In the genomic region with DNA sequence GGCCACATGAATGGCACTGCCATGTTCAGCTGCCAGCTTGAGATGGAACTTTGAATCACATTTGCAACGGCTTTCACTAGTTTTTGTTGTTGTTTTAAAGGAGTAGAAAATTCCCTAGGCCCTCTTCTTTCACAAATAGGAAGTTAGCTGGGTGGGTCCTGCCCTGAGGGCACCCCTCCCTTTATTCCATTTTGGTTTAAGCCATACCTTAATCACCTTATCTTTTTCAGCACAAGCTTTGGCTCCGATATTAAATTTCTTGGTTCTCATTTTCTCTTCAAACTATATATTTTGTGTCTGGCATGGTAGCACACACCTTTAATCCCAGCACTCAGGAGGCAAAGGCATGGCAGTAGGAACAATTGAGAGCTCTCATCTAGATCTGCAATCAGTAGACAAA, we compare ENCODE assay signal across 20 mouse cellular contexts. TPM values are rescaled to one million over a fixed set of nuclear protein-coding genes. Genes with fewer than 3 reads are reported as not detected.
DNase-seq lines count a peak whose midpoint lies in the region; ATAC-seq and TF ChIP-seq lines count a peak whose summit lies in the region.
"Had no signal": no experiment of that assay in that cellular context is flagged by ENCODE, and none has a peak within 500 bp of the region (broad histone marks: within the 10 kb centered on the region; RNA-seq: fewer than 3 reads in every experiment).

No protein-coding gene starts in this region.

- TF ChIP-seq EP300 in heart, adult 2 months (IDR thresholded peaks at IDR 0.05; ENCODE audit: insufficient read depth, low read depth, low read length) = no peak
- TF ChIP-seq EP300 in MEL (IDR thresholded peaks at IDR 0.05; ENCODE audit: low read depth in 1 of 2, low read length in 2 of 2) = peak; percentile 36 to 47; a peak in 2 of 4 replicates

- ATAC-seq in megakaryocyte-erythroid progenitor cell, adult 5-6 weeks (replicated peaks; ENCODE audit: low FRiP score, low TSS enrichment, poor library complexity, severe bottlenecking) = no peak
- ATAC-seq: activated CD4-positive, CD25-positive, alpha-beta regulatory T cell, adult 4 months; CD4-positive, CD25-positive, alpha-beta regulatory T cell, adult 4 months; Patski had no signal

- no peak for TF ChIP-seq CTCF in heart, adult 2 months (IDR thresholded peaks at IDR 0.05)
- no peak for TF ChIP-seq CTCF in MEL (IDR thresholded peaks at IDR 0.05 in 2 of 3, conservative IDR thresholded peaks at IDR 0.05 in 1 of 3; ENCODE audit: control insufficient read depth in 1 of 3, insufficient read depth in 1 of 3, low read depth in 2 of 3, low read length in 3 of 3, poor library complexity in 1 of 3, severe bottlenecking in 1 of 3)

- no peaks in the 10 kb centered on the region for H3K27me3 ChIP-seq in heart, adult 2 months (ENCODE audit: control insufficient read depth, insufficient read depth, low read length)
- H3K27me3 ChIP-seq in MEL (ENCODE audit: control insufficient read depth in 1 of 2, insufficient read depth in 2 of 2, low read length in 2 of 2) = no peaks in the 10 kb centered on the region
- H3K27me3 ChIP-seq: CH12.LX, Patski had no signal

- no peaks in the 10 kb centered on the region for H3K79me2 ChIP-seq in heart, adult 2 months (replicated peaks; ENCODE audit: control insufficient read depth, insufficient read depth, low read length)
- no peaks in the 10 kb centered on the region for H3K79me2 ChIP-seq in MEL (ENCODE audit: control insufficient read depth, insufficient read depth, low read length, poor library complexity)

- 87% methylated on average over 2 of the region's 2 CpGs for WGBS in heart, adult 2 months

- H3K9me3 ChIP-seq in MEL (replicated peaks; ENCODE audit: insufficient read depth, low read length) = no peaks in the 10 kb centered on the region
- H3K9me3 ChIP-seq: G1E had no signal

- no peak overlapping the region for H3K27ac ChIP-seq in heart, adult 2 months
- H3K27ac ChIP-seq in MEL (ENCODE audit: control insufficient read depth, low read depth, low read length) = peak overlapping the region; percentile 55; the same call in 1 of the 2 replicates

- no peak for TF ChIP-seq POLR2A in heart, adult 2 months (IDR thresholded peaks at IDR 0.05; ENCODE audit: insufficient read depth, low read depth, low read length)
- TF ChIP-seq POLR2A in MEL (IDR thresholded peaks at IDR 0.05; ENCODE audit: control insufficient read depth in 1 of 2, insufficient read depth in 1 of 2, low read depth in 1 of 2, low read length in 2 of 2, poor library complexity in 1 of 2) = no peak

- peak; percentile 39 for DNase-seq in heart, adult 11 months
- no peak for DNase-seq in heart, adult 2 months
- DNase-seq in MEL (ENCODE audit: low read depth, low spot score) = peak; percentile 73
- DNase-seq: adrenal gland, adult 2 months; adrenal gland, adult 8-10 months; adrenal gland, postnatal 10 days; adrenal gland, postnatal 14 days; adrenal gland, postnatal 25 days; adrenal gland, postnatal 36 days; B cell, adult 2 months; cerebellum, adult 11 months; cerebellum, adult 11-12 months; cerebellum, adult 18-20 months; cerebellum, adult 2 months had no signal

- no peak overlapping the region for H3K9ac ChIP-seq in heart, adult 2 months (ENCODE audit: low read depth, low read length)
- peak overlapping the region; percentile 23; the same call in 1 of the 2 replicates for H3K9ac ChIP-seq in MEL (ENCODE audit: control insufficient read depth, low read depth, low read length, poor library complexity, severe bottlenecking)

- intact Hi-C loops in heart, adult 2 months (cut with DNase I) = no loop called here

- H3K4me3 ChIP-seq in heart, adult 2 months = no peak overlapping the region
- H3K4me3 ChIP-seq in MEL (ENCODE audit: control insufficient read depth in 1 of 2, insufficient read depth in 1 of 2, low read depth in 2 of 2, low read length in 2 of 2) = peak overlapping the region in 1 of 2 experiments; percentile 16; a peak in 1 of 4 replicates

- H3K36me3 ChIP-seq in heart, adult 2 months (ENCODE audit: control insufficient read depth, insufficient read depth, low read length) = no peaks in the 10 kb centered on the region
- H3K36me3 ChIP-seq in MEL (ENCODE audit: control insufficient read depth in 1 of 2, insufficient read depth in 2 of 2, low read length in 2 of 2) = peaks cover 0 to 11% of the 10 kb centered on the region in 2 experiments; a peak in 2 of 4 replicates
- H3K36me3 ChIP-seq: G1E had no signal

- H3K4me1 ChIP-seq in heart, adult 2 months (ENCODE audit: control insufficient read depth, insufficient read depth, low read length) = no peaks in the 10 kb centered on the region
- H3K4me1 ChIP-seq in MEL (ENCODE audit: control insufficient read depth in 1 of 2, insufficient read depth in 2 of 2, low read length in 2 of 2) = peaks cover 3 to 12% of the 10 kb centered on the region in 2 experiments

- TF ChIP-seq RAD21 in MEL (IDR thresholded peaks at IDR 0.05; ENCODE audit: low read depth, low read length) = no peak

TF ChIP-seq in MEL, 35 proteins besides CTCF, POLR2A, EP300 and RAD21:
- TF ChIP-seq USF1 (IDR thresholded peaks at IDR 0.05; ENCODE audit: low read depth, low read length) (no peak), SMC3 (IDR thresholded peaks at IDR 0.05; ENCODE audit: low read depth, low read length) (no peak), GATA1 (IDR thresholded peaks at IDR 0.05; ENCODE audit: low read depth, low read length) (peak; percentile 78), ETS1 (IDR thresholded peaks at IDR 0.05; ENCODE audit: low read depth, low read length) (0 out of 2 replicates have a peak, but pooled peaks have one; percentile 30), MXI1 (IDR thresholded peaks at IDR 0.05; ENCODE audit: low read depth, low read length) (no peak), MYB (IDR thresholded peaks at IDR 0.05; ENCODE audit: low read depth, low read length) (no peak), TCF12 (IDR thresholded peaks at IDR 0.05; ENCODE audit: low read depth, low read length) (peak; percentile 55; the same call in 1 of the 2 replicates), SIN3A (IDR thresholded peaks at IDR 0.05; ENCODE audit: low read length) (peak; percentile 63), MAFK (IDR thresholded peaks at IDR 0.05; ENCODE audit: borderline replicate concordance, low read depth, low read length) (no peak), MYC (IDR thresholded peaks at IDR 0.05; ENCODE audit: low read depth, low read length) (no peak), CHD1 (IDR thresholded peaks at IDR 0.05; ENCODE audit: low read depth, low read length) (peak; percentile 91; the same call in 1 of the 2 replicates), ZNF384 (IDR thresholded peaks at IDR 0.05; ENCODE audit: low read depth, low read length) (no peak)

RNA-seq across cellular contexts. Expression of gene Ebf4, which starts 34.5 kb away (rescaled TPM):
- total RNA-seq in heart, adult 2 months (2021) = under 1 TPM; 0.37 to 0.41 TPM
- polyA plus RNA-seq in heart, adult 2 months (2012; rRNA removed) = 0.85 and 1.0 TPM in 2 replicates
- total RNA-seq in MEL (2012; rRNA removed) = 0.12 and 0.13 TPM in 2 replicates
- polyA plus RNA-seq in MEL (2012; ENCODE audit: insufficient read depth in 1 of 2, insufficient read length in 2 of 2, low read depth in 1 of 2, low replicate concordance in 2 of 2, missing spikeins in 1 of 2) = under 1 TPM in 1 of 2 experiments, not detected in 1; 0.72 TPM
- total RNA-seq in megakaryocyte-erythroid progenitor cell, adult 5-6 weeks (2014; fragmentation: Nextera tagmentation) = not detected in 2 replicates
- total RNA-seq in megakaryocyte-erythroid progenitor cell, adult 5-6 weeks (2017) = not detected in 2 replicates
- polyA plus RNA-seq: activated CD4-positive, CD25-positive, alpha-beta regulatory T cell, adult 4 months; CD4-positive, CD25-positive, alpha-beta regulatory T cell, adult 4 months; G1E had no signal

RNA-seq across cellular contexts. Expression of gene Idh3b, which starts 45.2 kb away (rescaled TPM):
- 100 to 1,000 TPM; 709 to 817 TPM for total RNA-seq in heart, adult 2 months (2021)
- 893 and 1,229 TPM in 2 replicates for polyA plus RNA-seq in heart, adult 2 months (2012; rRNA removed)
- total RNA-seq in MEL (2012; rRNA removed) = 205 and 210 TPM in 2 replicates
- 1,000 to 10,000 TPM in 1 of 2 experiments, 100 to 1,000 TPM in 1; 551 to 1,030 TPM for polyA plus RNA-seq in MEL (2012; ENCODE audit: insufficient read depth in 1 of 2, insufficient read length in 2 of 2, low read depth in 1 of 2, low replicate concordance in 2 of 2, missing spikeins in 1 of 2)
- 197 and 240 TPM in 2 replicates for total RNA-seq in megakaryocyte-erythroid progenitor cell, adult 5-6 weeks (2014; fragmentation: Nextera tagmentation)
- 145 and 164 TPM in 2 replicates for total RNA-seq in megakaryocyte-erythroid progenitor cell, adult 5-6 weeks (2017)

RNA-seq across cellular contexts. Expression of gene Nop56, which starts 55.3 kb away (rescaled TPM):
- 10 to 100 TPM; 28.7 to 29.7 TPM for total RNA-seq in heart, adult 2 months (2021)
- 27.2 and 47.5 TPM in 2 replicates for polyA plus RNA-seq in heart, adult 2 months (2012; rRNA removed)
- total RNA-seq in MEL (2012; rRNA removed) = 425 and 556 TPM in 2 replicates
- polyA plus RNA-seq in MEL (2012; ENCODE audit: insufficient read depth in 1 of 2, insufficient read length in 2 of 2, low read depth in 1 of 2, low replicate concordance in 2 of 2, missing spikeins in 1 of 2) = 1,000 to 10,000 TPM in 1 of 2 experiments, 100 to 1,000 TPM in 1; 594 to 1,867 TPM
- 692 and 1,066 TPM in 2 replicates for total RNA-seq in megakaryocyte-erythroid progenitor cell, adult 5-6 weeks (2014; fragmentation: Nextera tagmentation)
- 748 and 779 TPM in 2 replicates for total RNA-seq in megakaryocyte-erythroid progenitor cell, adult 5-6 weeks (2017)

Comparison
In these comparisons a context has a peak if more than half of its experiments do, and no peak if none do; other contexts are left out.
1. DNase-seq: peak in heart, adult 11 months (single experiment) and MEL (single experiment); none in heart, adult 2 months (0 of 2).
2. RNA of gene Nop56, which starts 55.3 kb away (total RNA-seq): 692 to 1,066 TPM in megakaryocyte-erythroid progenitor cell, adult 5-6 weeks and 425 to 556 TPM in MEL; 28.7 to 29.7 TPM in heart, adult 2 months; every median in the first group is over 10 times any median in the second.